Mouse (Mus musculus): ENCODE data around the gene Glmn. TPM values are rescaled to one million over a fixed set of nuclear protein-coding genes. Genes with fewer than 3 reads are reported as not detected.

Gene Glmn
- total RNA-seq, 1 experiment from 2014 or later: 11.4 TPM

DNA sequence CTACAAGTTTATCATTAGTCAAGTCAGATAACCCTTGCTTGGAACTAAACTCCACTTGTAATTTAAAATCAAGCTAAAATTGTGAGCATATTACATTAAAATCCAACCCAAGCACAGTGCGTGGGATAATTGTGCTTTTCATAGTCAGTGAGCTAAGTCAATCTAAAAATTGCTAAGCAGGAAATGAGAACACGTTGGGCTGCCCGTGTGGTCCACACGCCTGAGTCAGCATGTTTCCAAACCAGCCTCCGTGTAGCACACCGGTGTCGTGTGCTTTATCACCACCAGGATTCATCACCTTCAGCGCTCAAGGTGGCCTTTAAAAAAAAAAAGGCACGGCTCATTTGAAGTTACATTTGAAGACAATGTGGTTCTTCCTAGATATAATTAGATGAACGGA, 73.4 kb downstream of the Glmn start:
- no peak for ATAC-seq (replicated peaks; ENCODE audit: insufficient number of reproducible peaks, low FRiP score, low TSS enrichment, poor library complexity, severe bottlenecking)

DNA sequence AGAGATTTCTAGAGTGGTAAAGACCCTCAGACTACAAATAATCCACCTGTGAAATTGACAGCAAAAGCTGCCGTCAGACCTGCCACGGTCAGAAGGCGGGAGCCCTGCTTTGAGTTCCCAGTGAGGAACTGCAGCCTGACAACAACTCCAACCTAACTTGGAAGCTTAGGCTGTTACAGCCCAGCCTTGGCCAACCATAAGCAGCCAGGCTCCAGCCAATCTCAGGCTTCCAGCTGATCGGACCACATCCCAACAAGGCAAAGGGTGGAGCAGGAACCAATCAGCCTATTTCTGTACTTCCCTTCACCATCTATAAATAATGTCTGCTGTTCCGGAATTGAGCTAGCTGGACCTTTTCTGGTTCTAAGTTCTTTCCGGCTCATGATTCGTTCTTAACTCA, 75.8 kb downstream of the Glmn start:
- ATAC-seq (replicated peaks; ENCODE audit: insufficient number of reproducible peaks, low FRiP score, low TSS enrichment, poor library complexity, severe bottlenecking): peak; percentile 89

DNA sequence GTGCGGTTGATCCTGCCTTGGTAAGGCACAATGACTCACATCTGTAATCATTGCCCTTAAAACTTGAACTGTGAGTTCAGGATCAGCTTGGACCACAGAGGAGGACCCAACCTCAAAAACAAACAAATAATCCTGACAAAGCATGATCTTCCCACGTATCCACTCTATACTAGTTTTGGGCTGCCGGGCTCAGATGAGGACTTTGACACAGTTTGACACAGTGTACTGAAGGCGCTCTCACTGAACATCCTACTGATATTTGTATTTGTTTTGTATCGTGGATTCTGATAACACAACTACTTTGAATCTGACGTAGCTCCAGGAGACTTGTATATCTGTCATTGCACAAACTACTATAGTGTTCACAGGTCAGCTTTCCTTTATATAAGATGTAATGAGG, 76.3 kb downstream of the Glmn start:
- ATAC-seq (replicated peaks; ENCODE audit: insufficient number of reproducible peaks, low FRiP score, low TSS enrichment, poor library complexity, severe bottlenecking): no peak

DNA sequence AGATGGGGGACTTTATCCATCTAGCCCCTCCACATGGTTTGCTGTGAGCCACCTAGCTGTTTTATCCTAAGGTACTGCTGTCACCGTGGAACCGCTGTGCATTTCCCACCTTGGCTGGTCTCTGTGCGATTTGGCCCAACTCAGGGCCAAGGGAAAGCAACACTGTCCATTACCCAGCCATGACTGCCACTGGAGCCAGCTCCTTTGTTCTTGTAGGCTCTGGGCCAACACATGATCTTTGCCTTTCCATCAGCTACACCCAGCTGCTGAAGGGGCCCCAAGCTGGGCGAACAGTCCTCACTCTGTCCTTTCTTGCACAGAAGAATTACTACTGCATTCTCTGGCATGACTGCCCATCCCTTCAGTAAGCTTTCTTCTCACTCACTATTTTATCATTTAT, 79.1 kb downstream of the Glmn start:
- no peak for ATAC-seq (replicated peaks; ENCODE audit: insufficient number of reproducible peaks, low FRiP score, low TSS enrichment, poor library complexity, severe bottlenecking)

DNA sequence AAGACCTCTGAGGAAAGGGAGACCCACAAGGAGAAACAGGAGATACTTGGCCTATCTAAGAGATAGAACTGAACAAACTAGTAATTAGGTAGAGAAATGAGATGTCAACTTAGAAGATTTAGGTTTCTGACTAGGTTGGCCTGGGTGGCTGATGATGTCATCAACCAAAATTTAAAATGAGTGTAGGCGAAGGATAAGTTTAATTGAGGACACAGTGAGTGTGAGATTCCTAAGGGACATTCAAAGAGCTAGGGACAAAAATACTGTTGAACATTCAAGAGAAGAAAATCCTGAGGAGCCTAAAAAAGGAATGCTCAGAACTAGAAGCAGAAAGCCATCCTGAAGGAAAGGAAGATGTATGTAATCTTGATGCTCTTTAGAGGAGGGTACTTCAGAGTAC, 81.6 kb downstream of the Glmn start:
- no peak for ATAC-seq (replicated peaks; ENCODE audit: insufficient number of reproducible peaks, low FRiP score, low TSS enrichment, poor library complexity, severe bottlenecking)

DNA sequence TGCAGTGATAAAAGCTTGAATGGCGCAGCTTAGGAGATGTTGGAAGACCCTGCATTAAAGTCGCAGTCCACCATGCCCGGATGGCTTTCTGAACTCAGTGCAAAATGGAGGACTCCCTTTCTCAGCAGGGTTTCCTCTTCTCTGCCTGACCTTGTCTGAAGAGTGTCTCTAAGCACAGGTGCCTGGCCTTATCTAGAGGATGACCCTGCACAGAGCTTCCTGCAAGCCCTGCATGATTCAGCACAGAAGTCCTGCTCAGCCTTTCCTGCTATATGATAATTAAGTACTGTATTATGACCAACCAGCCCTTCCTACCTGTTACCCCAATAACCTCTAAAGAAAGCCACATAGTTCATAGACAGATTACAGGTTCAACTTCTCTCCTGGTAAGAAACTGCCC, 82.2 kb downstream of the Glmn start:
- no peak for ATAC-seq (replicated peaks; ENCODE audit: insufficient number of reproducible peaks, low FRiP score, low TSS enrichment, poor library complexity, severe bottlenecking)

DNA sequence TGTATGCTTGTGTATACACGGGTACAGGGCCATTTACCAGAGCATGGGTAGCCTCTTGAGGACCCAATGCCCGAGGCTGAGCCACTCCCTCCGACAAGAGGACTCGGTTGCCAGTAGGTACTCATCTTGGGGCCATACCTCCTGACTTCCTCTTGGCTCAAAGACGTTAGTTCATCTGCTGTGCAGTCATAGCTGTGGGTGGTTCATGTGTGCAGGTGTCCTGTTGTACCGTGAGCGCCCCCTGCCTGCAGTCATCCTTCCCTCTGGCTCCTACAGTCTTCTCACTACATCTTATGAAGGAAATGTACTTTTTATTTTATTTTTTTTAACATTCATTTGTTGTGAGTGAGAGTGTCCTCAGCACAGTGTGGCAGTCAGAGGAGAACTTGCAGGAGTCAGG, 84.1 kb downstream of the Glmn start:
- peak; percentile 80; the same call in 1 of the 2 replicates for ATAC-seq (replicated peaks; ENCODE audit: insufficient number of reproducible peaks, low FRiP score, low TSS enrichment, poor library complexity, severe bottlenecking)

DNA sequence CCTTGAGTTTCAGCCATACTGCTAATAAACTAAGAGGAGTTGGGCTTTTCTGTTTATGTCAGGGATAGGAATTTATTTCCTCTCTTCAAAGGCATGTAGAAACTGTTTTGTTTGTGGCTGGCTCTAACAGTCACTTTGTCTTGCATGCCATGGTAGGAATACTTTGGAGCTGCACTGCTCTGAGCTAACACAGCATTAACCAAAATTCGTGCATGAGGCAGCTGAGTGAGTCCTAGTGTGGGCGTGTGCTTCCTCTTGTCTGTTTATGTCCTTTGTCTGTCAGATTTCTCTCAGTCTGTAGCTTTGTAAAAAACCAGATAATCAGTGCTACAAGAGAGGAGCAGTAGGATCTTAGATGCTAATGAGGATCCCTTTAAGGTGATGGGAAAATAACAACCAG, 86.4 kb downstream of the Glmn start:
- ATAC-seq (replicated peaks; ENCODE audit: insufficient number of reproducible peaks, low FRiP score, low TSS enrichment, poor library complexity, severe bottlenecking): no peak

DNA sequence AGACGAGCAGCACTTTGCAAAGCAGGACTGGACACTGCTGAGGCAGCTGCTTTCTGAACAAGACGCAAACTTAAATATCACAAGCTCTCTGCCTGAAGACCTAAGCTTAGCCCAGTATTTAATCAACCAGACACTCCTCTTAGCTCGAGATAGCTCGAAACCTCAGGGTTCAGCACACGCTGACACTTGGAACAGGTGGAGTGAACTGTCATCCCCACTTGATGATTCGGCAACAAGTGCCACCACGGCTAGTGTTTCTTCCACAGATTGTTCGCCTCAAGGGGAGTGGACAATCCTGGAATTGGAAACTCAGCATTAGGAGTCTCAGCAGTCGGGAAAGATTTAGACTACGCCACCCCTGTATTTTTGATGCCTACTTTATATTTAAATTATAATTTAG, 87.2 kb downstream of the Glmn start:
- no peak for ATAC-seq (replicated peaks; ENCODE audit: insufficient number of reproducible peaks, low FRiP score, low TSS enrichment, poor library complexity, severe bottlenecking)

DNA sequence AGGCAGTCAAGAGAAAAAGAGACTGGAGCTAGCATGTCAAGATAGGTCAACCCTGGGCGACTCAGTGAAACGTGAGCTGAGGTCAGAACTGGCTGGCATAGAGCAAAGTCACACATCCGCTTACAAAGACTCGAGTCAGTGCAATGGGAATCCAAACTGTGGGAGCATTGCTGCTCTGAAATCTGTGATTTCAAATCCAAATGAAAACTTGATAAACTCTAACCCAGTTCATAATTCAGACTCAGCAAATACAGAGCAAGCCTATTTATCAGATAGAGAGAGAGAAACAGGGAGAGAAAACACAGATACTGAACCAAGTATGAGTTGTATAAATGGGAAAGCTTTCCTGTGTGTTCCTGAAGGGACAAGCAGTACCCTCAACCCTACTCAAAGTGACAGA, 90.4 kb downstream of the Glmn start, which contains the start of gene Gm42669:
Gm42669 (plus strand) TSS at position 301 of the 400 bp plus-strand sequence.
- ATAC-seq (replicated peaks; ENCODE audit: insufficient number of reproducible peaks, low FRiP score, low TSS enrichment, poor library complexity, severe bottlenecking): no peak

DNA sequence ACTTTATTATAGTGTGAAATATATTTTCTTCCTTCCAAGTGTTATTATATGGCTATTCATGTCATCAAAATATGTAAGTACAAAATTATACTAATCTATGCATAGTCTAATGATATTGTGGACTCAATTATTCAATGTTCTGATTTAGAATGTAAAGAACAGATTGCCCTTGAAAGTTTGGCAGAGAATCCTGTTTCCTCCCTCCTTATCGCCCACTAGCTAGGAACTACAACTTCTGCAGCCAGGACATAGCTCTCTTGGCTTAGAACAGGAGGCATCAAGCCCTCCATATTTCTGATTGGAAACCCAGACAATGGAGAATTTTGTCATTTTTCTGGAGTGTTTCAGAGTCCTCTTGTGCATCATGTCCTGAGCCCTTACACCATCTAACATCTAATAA, 96.9 kb downstream of the Glmn start:
- no peak for ATAC-seq (replicated peaks; ENCODE audit: insufficient number of reproducible peaks, low FRiP score, low TSS enrichment, poor library complexity, severe bottlenecking)

DNA sequence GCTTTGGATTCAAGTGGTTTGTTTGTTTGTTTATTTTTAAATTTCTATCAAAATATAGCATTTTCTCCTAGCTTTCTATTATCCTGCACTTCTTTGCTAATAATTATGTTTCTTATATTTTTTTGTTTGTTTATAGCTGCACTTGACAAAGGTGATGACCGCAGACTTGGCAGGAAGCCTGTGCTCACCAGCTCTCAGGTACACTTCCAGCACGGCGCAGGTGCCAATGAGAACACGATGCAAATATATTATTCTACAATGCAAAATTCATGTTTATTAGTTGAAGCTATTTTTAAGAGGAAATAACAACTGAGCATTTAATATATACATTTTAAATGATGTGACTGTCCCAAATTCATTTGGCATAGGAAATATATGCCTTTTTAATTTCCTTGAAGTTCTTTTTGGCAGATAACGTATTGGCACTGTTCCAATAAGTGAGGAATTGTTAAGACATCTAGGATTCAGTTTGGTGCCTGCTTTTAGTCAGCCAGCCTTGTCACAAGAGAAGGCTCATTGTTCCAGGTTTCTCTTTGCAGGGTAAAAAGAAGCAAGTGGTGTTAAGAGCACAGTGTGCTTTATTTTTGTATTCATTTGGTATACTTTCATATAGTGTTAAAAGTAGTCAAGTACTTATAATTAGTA, 97.7 kb downstream of the Glmn start:
- no peak for ATAC-seq (replicated peaks; ENCODE audit: insufficient number of reproducible peaks, low FRiP score, low TSS enrichment, poor library complexity, severe bottlenecking)

Other genes with a start within 250 kb of the Glmn start
- gene Ephx4, start 195.2 kb downstream of the Glmn start, total RNA-seq (2017): not detected in 3 replicates
- not detected in 3 replicates for gene Lpcat2b, start 166.3 kb downstream of the Glmn start, total RNA-seq (2017)
- gene Btbd8, start 159.9 kb downstream of the Glmn start, total RNA-seq (2017): 4.3 to 6.7 TPM (median 4.9 TPM) in 3 replicates
- gene Gm42669, start 90.3 kb downstream of the Glmn start, total RNA-seq (2017): 0.58 to 1.3 TPM (median 0.76 TPM) in 3 replicates
- gene 1700028K03Rik, start 63.2 kb downstream of the Glmn start, total RNA-seq (2017): 0.10 TPM in 1 of 3 replicates, not detected in the others
- 13.2 to 30.6 TPM (median 14.8 TPM) in 3 replicates for gene Rpap2, start 515 bp downstream of the Glmn start, total RNA-seq (2017)
- 3.3 to 15.9 TPM (median 3.8 TPM) in 3 replicates for gene Gfi1, start 128.1 kb upstream of the Glmn start, total RNA-seq (2017)
- gene Ube2d2b, start 232.2 kb upstream of the Glmn start, total RNA-seq (2017): 0.32 TPM in 1 of 3 replicates, not detected in the others

All from monocyte, adult 5-6 weeks (primary cell).